Mouse (Mus musculus) megakaryocyte-erythroid progenitor cell, adult 5-6 weeks (primary cell): ENCODE results near the gene Dzip1l. TPM values are rescaled to one million over a fixed set of nuclear protein-coding genes. Genes with fewer than 3 reads are reported as not detected.

ENCODE experiments used
- ATAC-seq: replicated peaks from 2 replicates; pipeline ENCODE4 v1.8.0; 2016; ENCODE audit warnings: mild to moderate bottlenecking, inconsistent platforms; ENCODE audit not compliant: severe bottlenecking, poor library complexity, low FRiP score, low TSS enrichment
- total RNA-seq, 2 experiments: library from RNA; stranded (forward) in 1 of 2; stranded (reverse) in 1 of 2; fragments of 200-1000, 215-1000 nt in 1 of 2; fragments of >200 nt in 1 of 2; fragmentation: Nextera tagmentation in 1 of 2; gene quantifications; 2 replicates each; pipeline ENCODE4 v1.2.3; 2014 to 2017

The Dzip1l gene
- total RNA-seq, 2 experiments from 2014 or later: not detected

DNA sequence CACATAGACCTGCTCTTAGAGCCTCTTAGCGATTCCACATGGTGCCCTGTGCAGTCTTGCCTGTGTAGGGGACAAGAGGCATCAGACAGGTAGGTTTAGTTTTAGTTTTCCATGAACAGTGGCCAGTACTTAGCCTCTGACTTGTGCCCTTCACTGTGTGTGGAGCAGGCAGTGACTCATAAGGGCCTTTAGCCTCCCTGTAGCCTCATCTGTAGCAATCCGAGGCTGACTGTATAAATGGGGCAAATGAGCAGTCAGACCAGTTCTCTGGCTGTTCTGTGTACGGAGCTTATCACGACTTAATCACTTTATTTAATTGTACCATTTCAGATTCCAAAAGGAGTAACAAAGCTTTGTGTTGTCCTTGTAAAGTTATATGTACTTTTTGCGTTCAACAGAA is 10.7 kb downstream of the Dzip1l start:
- no peak for ATAC-seq

DNA sequence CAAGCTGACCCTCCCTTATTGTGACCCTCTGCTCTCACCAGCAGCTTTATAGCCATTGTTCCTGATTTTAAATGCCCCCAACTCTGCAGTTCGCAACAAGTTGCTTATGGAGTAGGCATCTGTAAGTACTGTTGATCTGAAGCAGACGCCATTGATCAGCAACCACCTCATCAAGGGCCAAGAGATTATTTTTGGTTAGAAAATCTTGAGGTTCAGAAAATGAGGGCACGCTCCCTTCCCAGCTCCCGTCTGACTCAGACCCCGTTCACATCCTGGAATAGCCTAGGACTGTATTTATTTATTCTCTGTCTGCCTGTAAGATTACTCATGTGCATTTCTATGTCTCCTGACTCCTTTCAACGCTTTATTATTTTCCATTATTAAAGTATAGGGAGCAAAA is 16.1 kb downstream of the Dzip1l start:
- ATAC-seq: no peak

DNA sequence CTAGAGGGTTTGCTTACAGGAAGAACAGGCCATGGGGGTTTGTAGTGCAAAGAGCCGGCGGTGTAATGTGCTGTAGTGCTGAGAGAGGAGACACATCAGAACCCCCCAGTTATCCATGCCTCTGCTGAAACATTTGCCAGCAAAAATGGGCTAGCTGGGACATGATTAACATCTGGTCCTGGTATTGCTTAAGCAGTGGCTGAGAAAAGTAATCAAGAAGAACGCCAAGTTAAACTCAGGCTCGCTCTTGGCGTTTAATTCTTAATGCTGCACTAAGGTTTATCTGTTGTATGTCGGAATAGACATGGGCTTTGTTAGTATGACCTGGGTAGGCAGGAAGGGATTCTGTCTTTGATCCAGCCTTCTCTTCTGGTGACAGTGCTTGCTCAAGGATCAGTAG is 16.8 kb downstream of the Dzip1l start:
- no peak for ATAC-seq

DNA sequence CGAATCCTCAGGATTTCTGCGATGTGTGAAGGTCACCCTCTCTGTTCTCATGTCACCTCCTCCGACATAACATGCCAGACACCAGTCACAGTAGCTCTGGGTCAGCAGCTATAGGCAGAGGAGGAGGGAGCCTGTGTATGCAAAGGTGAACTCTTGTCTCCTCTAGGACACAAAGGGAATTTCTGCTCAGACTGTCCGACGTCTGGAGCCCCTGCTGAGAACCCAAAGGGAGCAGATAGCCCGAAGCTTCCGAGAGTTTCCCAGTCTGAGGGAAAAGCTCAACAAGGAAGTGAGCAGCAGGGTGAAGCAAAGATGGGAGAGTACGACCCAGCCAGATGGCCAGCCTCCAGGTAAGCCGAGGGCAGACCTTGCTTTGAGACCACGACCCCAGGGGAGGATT is 31.5 kb downstream of the Dzip1l start:
- no peak for ATAC-seq

DNA sequence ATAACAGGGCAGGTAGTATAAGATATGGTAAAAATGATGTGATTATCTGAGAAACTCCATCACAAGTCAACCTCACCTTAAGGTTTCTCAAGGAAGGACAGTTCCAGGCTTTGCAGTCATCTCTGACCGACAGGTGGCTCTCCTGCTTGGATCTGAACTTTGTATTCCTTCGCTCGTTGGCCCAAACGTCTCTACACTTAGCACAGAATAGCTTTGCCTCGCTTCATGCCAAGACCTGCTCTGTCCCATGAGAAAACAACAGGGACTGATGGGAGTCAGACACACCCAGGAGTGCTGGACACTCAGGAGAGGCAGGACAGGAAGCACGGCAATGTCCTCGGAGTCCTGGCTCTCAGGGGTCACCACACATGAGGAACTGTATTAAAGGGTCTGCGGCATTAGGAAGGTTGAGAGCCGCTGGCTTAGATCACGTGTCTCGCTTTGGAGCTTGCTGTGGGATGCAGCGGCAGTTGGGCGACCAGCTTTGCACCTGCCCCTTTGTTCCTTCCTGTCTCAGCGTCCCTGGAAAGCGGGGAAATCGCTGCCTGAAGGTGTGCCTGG is 32.4 kb downstream of the Dzip1l start:
- ATAC-seq: no peak

DNA sequence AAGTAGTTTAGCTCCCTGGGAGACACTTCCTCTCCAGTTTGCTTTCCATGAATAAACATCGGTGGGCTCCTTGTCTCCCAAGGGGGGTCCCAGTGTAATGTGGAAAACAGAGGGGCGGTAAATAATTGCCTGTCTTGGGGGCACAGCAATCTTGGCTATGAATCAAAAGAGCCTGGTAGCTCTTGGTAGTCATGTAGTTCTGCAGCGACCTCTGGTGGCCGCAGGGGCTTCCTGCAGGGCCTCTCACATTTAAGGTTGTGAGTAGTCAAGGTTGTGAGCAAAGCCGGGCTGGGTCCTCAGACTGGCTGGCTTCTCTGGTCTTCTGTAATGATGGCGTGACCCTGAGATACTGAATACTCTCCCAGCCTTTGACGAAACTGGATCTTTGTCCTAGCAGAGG is 33.1 kb downstream of the Dzip1l start:
- peak; percentile 76 for ATAC-seq

DNA sequence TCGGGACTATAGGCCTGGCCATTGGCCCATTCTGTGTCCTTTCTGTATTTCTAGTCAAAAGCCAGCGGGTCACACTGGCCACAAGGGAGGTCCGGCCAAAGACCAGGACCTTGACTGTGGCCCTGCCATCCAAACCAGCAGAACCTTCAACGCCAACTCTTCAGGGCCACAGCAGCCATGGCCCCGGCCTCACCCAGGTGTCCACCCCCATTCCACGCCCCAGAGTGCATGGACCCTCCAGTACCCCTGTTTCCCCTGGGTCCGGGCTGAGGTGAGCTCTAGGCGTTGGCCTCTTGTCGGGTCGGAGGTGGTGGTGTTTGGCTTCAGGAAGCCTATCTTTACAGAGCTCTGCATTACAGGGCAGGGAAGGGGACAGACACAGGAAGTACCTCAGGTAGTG is 33.6 kb downstream of the Dzip1l start:
- no peak for ATAC-seq

DNA sequence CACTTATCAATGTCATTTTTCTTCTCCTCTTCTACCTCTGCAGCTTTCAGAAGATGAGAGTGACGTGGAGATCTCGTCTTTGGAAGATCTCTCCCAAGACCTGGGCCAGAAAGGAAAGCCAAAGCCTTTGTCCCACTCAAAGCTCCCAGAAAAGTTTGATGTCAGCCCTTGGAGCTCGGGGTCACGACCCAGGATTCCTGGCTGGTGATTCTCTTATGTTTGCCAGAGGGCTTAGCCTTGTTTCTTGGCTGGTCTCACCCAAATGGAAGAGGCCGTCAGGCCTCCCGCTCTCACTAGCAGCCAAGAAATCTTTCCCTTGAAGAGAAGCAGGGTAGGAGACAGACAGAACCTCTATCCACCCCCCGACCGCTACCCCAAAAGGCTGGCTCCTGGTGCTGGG is 38.3 kb downstream of the Dzip1l start:
- no peak for ATAC-seq

DNA sequence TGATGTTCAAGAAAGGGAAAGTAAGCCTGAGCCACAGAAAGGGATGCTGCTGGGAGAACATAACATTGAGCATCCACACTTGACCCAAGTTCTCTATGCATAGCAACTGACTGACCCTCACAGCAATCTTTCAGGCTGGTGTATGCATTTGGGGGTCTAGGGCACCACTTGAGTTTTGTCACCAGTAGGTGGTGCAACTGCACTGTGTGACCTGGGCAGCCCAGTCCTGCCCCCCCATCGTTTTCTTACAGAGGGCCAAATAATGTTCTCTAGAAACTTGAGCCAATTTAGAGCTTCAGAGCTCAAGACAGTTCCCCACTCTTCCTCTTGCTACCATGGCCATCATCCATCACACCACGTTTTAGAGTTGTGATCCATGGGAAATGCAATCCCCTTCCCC is 42.3 kb downstream of the Dzip1l start:
- no peak for ATAC-seq

DNA sequence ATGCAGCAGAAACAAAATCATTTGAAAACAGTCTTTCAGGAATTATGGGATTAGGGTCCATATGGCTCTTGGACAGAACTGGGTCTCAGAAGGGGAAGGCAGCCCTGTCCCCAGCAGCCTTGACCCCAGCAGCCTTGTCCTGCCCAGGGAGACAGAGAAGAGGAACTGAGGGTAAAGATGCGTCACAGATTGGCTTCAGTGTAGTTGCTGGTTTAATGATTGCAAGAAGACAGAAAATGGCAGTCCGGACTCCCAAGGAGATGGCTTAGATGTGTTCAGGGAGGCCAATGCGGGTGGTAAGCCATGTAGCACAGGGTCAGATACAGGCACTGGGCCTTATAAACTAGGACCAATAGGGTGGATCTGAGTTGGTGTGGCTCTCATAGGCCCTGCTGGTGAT is 46.4 kb downstream of the Dzip1l start:
- no peak for ATAC-seq

DNA sequence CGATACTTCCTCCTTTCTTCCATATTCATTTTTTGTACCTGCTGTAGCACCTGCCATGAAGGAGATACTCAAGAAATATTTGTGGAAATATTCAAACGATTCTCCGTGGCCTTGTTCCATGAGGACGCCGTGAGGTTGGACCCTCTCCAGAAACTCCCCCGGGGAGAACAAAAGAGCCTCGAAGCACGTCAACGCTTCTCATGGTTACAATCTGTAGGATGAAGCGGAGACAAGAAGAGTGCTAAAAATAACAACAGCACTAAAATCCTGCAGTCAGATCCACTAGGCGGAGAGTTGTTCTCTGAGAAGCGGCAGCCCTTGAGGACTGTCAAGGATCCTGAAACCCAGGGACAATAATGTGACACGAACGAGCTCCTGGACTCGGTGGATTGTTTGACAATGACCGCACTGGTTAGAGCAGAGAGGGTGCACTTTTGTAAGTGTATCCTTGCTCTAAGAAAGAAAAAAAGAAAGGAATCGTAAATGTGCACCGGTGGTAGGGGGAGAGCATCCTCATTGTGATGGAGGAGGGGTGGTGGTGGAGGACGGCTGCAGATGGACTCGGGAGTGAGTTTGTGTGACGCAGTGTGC is 52.8 kb downstream of the Dzip1l start:
- no peak for ATAC-seq

DNA sequence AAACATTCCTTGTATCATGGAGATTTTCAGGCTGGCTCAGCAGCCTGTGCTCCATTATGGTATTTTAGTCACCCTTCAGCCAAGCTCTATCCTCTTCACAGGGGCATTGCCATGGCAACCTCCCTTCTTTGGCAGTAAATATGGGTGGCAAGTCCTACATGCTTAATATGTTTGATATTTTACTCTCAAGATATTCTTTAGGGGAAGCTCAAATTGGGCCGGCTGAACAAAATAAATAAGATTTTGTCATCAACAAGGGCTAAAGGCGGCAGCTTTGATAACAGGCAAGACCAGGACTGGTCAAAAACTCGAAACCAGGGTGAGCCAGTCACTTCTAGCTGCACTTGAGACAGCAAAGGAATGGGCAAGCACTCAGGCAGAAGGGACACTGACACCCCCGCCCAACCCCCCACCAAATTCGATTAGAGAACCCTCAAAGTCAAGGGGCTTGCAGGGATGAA is 55.8 kb downstream of the Dzip1l start:
- ATAC-seq: no peak

DNA sequence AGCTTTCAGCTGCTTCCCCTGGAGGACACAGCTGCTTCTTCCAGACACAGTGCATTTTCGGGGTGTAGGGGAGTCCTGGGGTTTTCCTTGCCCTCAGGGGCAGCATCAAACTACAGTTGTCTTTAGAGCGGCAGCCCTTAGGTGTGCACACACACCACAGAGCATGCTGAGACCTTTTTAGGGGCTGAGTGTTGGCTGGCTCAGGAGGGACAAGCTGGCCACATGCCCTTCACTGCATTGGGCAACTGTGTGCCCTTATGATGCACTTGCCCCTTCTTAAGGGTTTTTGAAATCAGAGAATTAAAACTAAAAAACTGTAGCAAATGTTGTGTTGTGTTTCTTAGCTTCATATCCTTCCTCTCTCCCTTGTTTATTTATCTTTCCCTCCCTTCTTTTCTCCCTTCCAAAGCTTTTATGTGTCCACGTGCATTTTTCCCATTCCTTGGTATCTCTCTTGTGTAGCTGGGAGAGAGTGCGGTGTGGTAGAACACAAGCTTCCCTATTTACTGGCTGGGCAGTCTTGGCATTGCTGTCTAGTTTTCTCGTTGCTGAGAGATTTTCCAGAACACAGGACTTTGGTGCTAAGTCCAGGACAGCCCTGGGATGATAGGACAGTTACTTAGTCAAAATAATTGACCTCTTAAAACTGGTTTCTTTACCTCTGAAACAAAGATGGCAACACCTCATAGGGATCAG is 56.4 kb downstream of the Dzip1l start:
- ATAC-seq: no peak

DNA sequence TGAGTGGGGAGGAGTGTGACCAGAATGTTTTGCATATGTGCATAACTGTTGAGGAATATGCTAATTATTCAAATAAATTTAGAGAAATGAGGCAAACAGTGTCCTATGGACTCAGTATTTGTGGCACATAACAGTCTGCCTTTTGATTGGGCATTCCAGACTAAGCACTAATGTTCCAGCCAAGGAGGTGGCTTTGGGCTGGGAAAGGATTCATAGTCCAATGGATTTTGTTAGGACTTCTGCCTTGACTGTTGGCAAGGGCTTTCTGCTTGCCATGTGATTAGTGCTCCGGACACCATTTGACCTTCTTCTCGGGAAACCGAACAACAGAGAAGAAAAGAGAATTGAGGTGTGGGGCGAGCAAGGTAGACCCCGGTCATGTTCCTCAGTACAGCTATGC is 60.5 kb downstream of the Dzip1l start:
- no peak for ATAC-seq

DNA sequence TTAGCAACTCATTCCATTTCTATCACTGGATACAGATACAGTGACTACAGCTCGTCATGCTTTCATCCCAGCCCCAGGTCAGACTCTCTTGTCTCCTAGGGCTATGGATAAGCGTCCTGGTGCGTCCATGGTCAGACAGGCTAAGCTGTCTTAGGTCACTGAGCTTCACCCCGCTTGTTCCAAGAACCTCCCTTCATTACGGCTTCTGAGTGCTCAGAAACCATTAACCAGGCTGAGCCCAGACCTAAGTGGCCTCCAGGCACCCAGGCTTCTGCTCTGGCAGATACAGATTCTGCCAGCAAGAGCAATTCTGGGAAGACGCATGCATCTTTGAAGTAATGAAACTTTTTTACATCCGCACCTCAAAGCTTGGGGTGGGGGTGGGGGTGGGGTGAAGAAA is 61.1 kb downstream of the Dzip1l start:
- no peak for ATAC-seq

DNA sequence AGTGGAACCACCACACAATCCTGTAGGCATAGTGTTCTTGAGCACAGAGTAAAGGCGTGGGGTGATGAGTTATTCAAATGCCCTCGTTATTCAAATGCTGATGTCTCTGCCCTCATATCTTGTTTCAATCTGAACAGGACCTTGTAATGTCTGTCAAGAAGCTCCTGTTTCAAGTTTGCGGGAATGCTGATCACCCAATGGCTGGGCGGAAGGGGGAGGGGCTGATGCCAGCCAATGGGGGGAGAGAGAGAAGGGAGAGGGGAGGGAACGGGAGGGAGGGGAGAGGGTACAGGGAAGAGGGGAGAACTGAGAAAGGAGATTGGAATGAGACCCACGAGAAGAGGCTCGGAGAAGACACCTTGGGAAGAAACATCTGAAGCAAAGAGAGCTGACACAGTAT is 65.7 kb downstream of the Dzip1l start:
- no peak for ATAC-seq

DNA sequence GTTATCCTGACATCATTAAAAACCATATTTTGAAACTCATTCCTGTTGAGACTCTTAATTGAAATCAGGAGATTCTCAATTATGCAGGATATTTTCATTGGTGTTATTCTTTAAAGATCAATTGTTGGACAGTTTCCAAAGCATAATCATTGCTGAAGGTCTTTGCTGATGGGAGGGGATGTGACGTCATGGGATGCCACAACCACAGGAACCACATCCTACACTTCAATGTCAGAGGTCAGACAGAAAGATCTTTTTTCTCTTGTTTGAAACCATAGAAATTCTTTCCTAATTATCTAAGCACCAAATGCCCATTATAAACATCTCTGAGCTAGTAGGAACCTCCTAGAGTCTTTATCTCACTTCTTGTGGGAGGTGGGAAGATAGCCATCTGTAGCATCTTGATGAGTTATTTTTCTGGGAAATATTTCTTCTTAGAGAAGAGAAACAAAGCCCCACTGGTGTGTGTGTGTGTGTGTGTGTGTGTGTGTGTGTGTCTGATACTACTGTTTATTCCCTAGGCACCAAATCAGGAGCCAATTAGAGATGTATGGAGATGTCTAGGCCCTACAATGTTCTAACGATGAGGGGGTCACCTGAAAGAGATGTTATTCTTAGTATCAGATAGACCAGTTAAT is 70.6 kb downstream of the Dzip1l start:
- no peak for ATAC-seq

DNA sequence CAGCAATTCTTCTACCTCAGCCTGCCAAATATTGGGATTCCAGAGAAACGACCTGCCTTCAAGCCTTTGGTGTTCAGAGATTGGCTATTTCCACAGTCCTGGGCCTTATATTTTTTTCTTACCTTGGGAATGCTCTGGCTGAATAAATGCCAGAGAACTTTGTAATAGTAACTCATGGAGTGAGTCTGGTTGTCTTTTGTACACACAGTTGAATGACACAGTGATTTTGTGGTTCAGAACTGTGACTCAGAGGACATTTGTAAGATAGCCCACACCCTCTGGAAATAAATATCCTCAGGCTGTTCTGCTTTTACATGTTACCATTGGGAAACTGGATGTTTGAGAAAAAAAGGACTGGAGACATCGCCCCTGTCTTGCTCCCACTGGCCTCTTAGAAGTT is 71.9 kb downstream of the Dzip1l start:
- ATAC-seq: no peak

DNA sequence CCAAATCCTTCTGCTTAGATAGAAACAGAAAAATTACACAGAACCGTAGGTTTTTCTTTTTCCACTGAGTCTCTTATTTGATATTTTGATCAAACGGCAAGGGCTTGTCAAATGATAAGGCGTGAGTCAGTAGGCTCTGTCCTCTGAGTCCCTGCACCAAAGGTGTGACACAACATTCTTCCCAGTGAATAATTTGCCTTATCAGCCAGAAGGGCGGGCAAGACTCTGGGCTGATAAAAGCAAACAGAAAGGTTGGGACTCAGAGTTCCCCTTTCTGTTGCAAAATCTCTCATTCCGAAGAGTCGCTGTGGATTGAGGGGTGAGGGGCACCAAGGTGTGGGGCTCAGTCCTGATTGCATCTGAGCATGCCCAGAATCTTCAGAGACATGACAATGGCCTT is 72.9 kb downstream of the Dzip1l start:
- ATAC-seq: no peak

DNA sequence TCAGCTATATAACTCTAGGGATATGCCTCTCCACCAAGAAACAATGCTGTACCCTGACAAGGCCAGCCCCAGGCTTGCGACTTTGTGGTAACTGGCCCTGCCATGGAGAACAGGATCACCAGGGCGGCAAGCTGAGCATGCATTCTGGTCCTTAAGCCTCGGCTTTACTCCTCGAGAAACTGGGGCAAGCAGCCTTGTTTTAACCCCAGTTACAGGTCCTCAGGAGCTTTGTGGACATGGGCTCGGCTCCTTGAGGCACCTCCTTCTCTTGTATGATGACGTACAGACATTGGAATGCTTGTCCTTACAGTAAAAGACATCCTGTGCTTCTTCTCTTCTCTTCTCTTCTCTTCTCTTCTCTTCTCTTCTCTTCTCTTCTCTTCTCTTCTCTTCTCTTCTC is 74.4 kb downstream of the Dzip1l start:
- no peak for ATAC-seq

DNA sequence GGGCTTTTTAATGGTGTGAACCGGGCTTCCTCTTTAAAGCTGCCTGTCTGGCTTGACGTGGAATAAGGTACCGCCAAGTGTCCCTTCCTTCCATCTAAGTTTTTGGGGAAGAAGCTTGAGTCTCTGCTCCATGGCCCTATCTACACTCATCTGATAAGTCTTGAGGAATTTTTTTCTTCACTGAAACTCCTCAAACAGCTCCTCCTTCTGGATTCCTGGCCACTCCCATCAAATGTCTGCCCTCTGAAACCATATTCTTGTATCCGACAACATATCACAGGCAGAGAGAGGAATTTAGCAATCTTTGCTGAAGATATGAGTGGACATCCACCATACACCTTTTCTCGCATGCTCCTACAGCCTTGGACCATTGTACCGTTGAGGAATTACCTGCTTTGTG is 77.0 kb downstream of the Dzip1l start:
- ATAC-seq: no peak
